Mouse (Mus musculus): ENCODE data around the gene Enox1.

DNA sequence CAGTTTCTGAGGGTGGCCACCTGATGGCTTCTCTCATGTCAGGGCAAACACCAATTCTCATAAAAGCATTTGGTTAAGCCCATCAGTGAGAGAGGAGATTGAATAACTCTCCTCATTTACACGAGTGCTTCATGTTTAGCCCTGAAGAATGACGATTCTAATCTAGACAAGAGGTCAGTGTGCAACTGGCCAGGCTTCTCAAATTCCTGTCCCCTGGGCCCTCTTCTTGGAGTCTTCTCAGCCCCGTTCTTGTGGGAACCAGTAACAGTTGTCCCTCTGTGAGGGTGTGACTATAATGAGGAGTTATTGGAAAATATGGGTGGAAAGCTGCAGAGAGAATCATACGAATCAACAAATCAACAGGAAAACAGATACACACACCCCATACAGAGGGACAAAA lies 103.5 kb downstream of the Enox1 start:
- no peak for TF ChIP-seq CTCF (IDR thresholded peaks at IDR 0.05; ENCODE audit: low read depth, low read length)
- TF ChIP-seq POLR2A (IDR thresholded peaks at IDR 0.05; ENCODE audit: insufficient read depth, low read length): no peak
- no peak for TF ChIP-seq EP300 (IDR thresholded peaks at IDR 0.05; ENCODE audit: insufficient read depth, low read depth, low read length)

All from ES-Bruce4 (cell line).